Mouse (Mus musculus) frontal cortex, postnatal 14 days (tissue): ENCODE results near the gene Cdk9.

ENCODE experiments used
- DNase-seq, 2 experiments: peaks; one replicate each; pipeline ENCODE4 v3.0.0; 2022; ENCODE audit warnings: low spot score in 2 of 2

Cdk9 gene

GRCm38 (mm10) chr2:32734480-32734879 lies 21.6 kb upstream of the Cdk9 start:
- no peak for DNase-seq

DNA sequence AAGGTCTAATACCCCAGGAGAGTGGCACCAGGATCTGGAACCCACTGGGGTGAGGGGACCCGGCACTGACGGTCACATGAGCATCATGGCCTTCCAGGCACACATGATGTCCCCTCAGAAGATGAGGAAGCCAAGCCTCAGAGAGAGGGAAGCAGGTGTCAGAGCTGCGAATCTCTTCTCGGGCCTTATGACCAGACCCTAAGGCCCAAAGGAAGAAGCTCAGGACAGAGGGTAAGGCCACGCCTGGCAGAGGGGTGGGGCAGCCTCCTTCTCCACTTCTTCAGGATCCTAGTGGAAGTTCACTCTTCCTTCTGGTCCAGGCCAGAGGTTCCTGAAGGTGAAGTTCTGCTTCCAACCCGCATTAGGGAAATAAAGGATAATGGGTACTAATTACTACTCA lies 19.8 kb upstream of the Cdk9 start:
- no peak for DNase-seq

- no peak for DNase-seq
Observed at GRCm38 (mm10) chr2:32731911-32732310, 19.0 kb upstream of the Cdk9 start.

DNA sequence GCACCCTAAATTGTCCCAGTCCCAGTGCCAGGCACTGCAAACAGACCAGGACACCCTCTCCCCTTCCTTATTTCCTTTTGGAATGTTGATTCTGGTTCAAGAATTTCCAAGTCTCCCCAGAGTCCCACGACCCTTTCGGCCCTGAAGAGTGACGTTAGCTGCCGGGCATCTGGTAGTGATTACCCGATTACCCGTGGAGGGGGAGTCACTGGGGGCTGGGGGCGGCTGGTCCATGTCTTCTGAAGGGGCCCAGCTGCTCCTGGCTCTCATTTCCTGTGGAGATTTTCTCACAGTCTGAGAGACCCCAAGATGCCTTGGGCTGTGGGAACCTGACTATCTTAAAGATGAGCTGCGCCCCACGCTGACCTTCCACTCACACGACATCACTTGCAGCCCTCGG lies 18.0 kb upstream of the Cdk9 start:
- DNase-seq, result no peak

DNA sequence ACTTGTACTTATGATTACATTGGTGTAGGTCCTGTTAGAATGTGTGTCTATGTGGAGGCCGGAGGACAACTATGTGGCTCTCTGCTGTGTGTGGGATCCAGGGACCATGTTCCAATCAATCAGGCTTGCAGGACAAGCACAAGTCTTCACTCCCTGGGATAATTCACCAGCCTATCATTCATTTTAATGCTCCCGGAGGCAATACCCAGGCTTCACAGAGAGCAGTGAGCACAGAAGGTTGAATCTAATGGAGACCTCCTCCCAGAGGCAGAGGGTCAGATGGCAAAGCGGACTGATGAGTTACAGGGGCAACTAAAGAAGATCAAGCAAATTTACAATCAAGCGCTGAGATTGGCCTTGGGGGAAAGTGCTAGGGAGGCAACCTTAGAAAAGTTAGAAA lies 16.7 kb upstream of the Cdk9 start:
- DNase-seq, result no peak

DNA sequence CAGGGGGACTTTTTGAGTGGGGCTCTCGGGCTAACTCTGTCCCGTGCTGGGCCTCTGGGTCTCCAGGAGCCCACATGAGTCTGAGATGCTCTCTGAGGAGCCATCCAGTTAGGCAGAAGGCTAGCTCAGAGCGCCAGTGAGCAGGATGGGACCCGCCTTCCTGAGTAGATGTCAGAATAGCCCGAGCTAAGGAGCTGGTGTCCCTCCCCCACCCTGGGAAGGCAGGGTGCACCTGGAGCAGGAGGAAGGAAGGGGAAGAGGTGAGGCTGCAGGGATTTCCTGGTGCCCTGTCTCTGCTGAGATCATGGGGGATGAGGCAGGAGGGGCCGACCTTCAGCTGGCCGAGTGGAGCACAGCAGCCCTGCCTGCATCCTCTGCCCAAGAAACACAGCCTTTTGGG lies 15.6 kb upstream of the Cdk9 start:
- DNase-seq, result no peak

GRCm38 (mm10) chr2:32727435-32727834 lies 14.6 kb upstream of the Cdk9 start:
- peak; percentile 78 to 80 for DNase-seq

- no peak for DNase-seq
Observed at GRCm38 (mm10) chr2:32724832-32725790, 12.2 kb upstream of the Cdk9 start.

GRCm38 (mm10) chr2:32724149-32724548 lies 11.3 kb upstream of the Cdk9 start:
- DNase-seq, result no peak

- no peak for DNase-seq
Observed at GRCm38 (mm10) chr2:32722581-32722980, 9.7 kb upstream of the Cdk9 start.

DNA sequence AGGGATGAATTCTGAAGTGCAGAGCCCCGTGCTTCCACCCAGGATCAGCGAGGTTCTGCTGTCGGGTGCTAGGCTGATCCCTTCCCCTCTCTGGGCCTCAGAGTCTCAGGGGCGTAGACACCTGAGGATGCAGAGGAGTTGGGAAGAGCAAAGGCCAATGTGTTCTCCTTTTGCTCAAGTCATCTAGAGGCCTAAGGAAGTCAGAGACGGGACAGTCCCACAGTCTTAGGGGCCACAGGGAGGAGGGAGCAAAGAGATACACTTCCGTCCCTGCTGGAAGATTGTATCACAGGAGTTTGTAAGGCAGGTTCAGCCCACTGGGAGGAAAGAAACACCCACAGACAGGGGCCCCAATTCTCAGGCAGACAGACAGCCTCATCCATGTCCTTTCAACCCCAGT lies 9.2 kb upstream of the Cdk9 start:
- DNase-seq, result no peak

GRCm38 (mm10) chr2:32720681-32721229 lies 7.9 kb upstream of the Cdk9 start, which contains the start of gene Sh2d3c:
Gene Sh2d3c (plus strand): TSS chr2:32721055.
- DNase-seq, result no peak

DNA sequence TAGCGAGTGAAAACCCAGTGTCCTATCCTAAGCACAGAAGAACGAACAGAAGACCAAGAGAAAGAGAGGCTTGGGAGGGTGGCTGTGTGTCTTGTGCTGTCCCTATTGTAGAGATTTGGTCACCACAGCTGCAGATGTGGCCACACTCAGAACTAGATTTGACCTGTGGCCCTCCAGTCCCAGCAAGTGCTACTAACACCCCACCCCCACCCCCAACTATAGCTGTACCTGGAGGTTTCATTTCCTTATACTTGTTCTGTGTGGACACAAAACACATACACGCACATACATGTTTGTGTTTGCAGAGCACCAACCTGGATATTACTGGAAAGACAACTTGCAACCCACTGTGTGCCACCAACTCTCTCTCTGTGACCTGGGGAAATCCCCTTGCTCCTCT lies 7.2 kb upstream of the Cdk9 start:
- no peak for DNase-seq

GRCm38 (mm10) chr2:32718761-32719160 lies 5.9 kb upstream of the Cdk9 start:
- peak; percentile 36 to 41 for DNase-seq

GRCm38 (mm10) chr2:32714987-32715425 lies 2.1 kb upstream of the Cdk9 start:
- no peak for DNase-seq

DNA sequence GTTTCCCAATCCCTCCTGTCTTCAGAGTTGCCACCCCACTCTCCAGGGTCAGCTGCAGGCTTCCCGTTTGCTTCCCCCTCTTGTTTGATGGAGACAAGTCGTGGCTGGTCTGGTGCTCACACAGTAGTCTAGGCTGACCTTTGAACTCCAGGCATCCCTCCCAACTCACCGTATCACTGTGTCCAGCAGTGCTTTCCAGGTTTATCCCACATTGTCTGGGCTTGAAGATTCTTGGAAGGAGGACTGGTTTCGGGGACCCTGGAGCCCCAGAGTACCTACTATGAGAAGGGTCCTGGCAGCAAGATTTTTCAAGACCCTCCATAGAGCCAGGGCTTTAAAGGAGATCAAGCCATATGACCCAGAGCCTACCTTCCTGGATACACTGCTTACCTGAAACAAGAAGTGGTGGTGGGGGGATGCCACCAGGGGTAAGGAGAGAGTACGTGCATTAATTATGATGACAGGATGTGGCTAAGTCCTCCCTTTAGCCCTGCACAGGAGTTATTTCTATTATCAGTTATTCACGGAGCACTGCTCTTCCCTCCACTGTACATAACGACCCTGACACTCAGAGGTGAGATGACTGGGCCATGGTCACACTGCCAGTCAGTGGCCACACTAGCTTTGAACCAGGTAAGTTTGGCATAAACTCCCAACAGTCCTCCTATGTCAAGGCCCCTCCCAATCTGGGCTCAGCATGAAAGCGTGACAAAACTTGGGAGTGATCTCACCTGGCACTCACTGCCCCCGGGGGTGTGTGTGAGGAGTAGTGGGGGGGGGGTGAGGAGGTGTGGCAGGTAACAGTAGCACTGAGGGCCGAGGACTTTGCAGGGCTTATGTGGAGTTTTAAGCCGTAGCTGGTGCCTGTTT lies 1.5 kb upstream of the Cdk9 start:
- DNase-seq, result no peak

- DNase-seq, result peak; percentile 84 to 87
Observed at GRCm38 (mm10) chr2:32712586-32712933, 316 bp downstream of the Cdk9 start.

- no peak for DNase-seq
Observed at GRCm38 (mm10) chr2:32712108-32712551, 746 bp downstream of the Cdk9 start.

DNA sequence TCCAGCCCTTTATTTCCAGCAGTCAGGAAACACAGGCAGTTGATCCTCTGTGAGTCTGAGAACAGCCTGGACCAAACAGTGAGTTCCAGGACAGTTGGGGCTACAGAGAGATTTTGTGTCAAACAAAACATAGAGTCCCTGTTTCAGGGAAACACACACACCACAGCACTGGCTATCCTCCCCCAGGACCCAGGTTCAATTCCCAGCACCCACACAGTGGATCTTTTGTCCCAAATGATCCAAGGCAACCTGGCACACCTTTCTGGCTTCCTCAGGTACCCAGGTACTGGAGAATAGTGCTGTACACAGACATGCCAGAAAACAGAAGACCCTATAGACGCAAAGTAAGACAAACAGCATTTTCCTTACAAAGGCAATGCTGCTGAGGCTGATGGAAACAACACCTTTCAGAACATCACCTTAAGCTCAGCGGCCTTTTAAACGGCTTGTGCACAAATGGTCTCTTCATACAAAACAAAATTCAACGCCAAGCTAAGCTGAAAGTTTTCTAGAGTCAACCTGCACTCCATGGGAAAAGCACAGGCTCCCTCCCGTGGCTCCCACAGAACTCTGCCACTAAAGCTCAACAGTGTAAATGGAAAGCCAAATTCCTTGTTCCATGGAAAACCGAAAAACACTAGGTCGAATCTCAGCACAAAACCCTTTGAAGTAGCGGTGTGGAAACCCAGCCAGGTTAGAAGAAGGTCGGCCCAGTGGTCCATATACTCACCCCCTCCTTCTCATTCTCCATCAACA lies 1.4 kb downstream of the Cdk9 start:
- DNase-seq, result no peak

- no peak for DNase-seq
Observed at GRCm38 (mm10) chr2:32710425-32710824, 2.5 kb downstream of the Cdk9 start.

- DNase-seq, result no peak
Observed at GRCm38 (mm10) chr2:32709521-32710137, 3.2 kb downstream of the Cdk9 start.
